Mouse (Mus musculus) liver, embryonic 15.5 days (tissue): Measurements from ENCODE around the gene Phactr1. TPM values are rescaled to one million over a fixed set of nuclear protein-coding genes. Genes with fewer than 3 reads are reported as not detected.

Source experiments
- ATAC-seq: fragments of 200-750 bp; cut with Nextera tagmentation; 2 replicates; pipeline ENCODE4 v1.8.0; 2017; ENCODE audit warnings: moderate number of reproducible peaks, mild to moderate bottlenecking, moderate library complexity; ENCODE audit not compliant: insufficient read depth
- H3K27ac ChIP-seq: fragments of 300-500 bp; sonication (generic); replicated peaks from 2 replicates; pipeline ENCODE4 v1.5.1; 2015; ENCODE audit warnings: mild to moderate bottlenecking, inconsistent platforms
- H3K27me3 ChIP-seq: fragments of 300-500 bp; sonication (generic); 2 replicates; pipeline ENCODE4 v1.6.1; 2015; ENCODE audit warnings: mild to moderate bottlenecking, inconsistent platforms
- H3K36me3 ChIP-seq: fragments of 300-500 bp; sonication (generic); replicated peaks from 2 replicates; pipeline ENCODE4 v1.6.1; 2015; ENCODE audit warnings: moderate library complexity, mild to moderate bottlenecking, inconsistent platforms
- H3K4me1 ChIP-seq: fragments of 300-500 bp; sonication (generic); replicated peaks from 2 replicates; pipeline ENCODE4 v1.6.1; 2015; ENCODE audit warnings: inconsistent platforms
- H3K4me2 ChIP-seq: fragments of 300-500 bp; sonication (generic); 2 replicates; pipeline ENCODE4 v1.6.1; 2015; ENCODE audit warnings: moderate library complexity, mild to moderate bottlenecking, inconsistent platforms
- H3K4me3 ChIP-seq: fragments of 300-500 bp; sonication (generic); replicated peaks from 2 replicates; pipeline ENCODE4 v1.5.1; 2015; ENCODE audit warnings: mild to moderate bottlenecking, inconsistent platforms
- H3K9ac ChIP-seq: fragments of 300-500 bp; sonication (generic); 2 replicates; pipeline ENCODE4 v1.6.1; 2015; ENCODE audit warnings: moderate library complexity, mild to moderate bottlenecking, inconsistent platforms
- H3K9me3 ChIP-seq: fragments of 300-500 bp; sonication (generic); replicated peaks from 2 replicates; pipeline ENCODE4 v1.6.1; 2016; ENCODE audit warnings: inconsistent platforms
- WGBS: fragments of 180-500 bp; shearing (Covaris S2); methylation state at CpG from one replicate; pipeline ENCODE4 v1.1.7; 2015; ENCODE audit warnings: mixed read lengths; ENCODE audit not compliant: insufficient replicate concordance; 5-methylcytosine and 5-hydroxymethylcytosine counted together
- polyA plus RNA-seq: library from polyadenylated mRNA; unstranded; fragments of >200 nt; fragmentation: Nextera tagmentation; extraction: Ambion mirVana; gene quantifications from 2 replicates; pipeline ENCODE4 v1.2.1, GENCODE M21; 2015

Gene Phactr1
- polyA plus RNA-seq, 1 experiment from 2014 or later: 0.82 TPM

DNA sequence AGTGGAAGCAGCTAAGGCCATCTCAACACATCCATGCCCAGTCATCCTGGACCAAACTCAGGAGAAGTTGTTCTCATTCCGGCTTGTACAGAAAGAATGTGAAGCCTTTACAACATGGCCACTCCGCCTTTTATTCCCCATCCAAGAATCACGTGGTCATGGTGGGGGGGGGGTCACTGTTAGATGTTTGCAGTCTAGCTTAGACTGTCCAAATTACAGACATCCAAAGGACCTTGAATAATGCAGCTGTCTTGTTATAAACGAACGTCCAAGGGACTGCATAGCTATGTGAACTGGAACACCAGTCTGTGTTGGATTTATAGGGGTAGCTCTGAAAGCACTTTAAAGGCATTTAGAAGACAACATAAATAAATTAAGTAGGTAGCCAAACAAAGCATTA, 328.0 kb downstream of the Phactr1 start:
- H3K36me3 ChIP-seq: no peaks in the 10 kb centered on the region
- 58% methylated on average over 5 of the region's 5 CpGs for WGBS
- no peak overlapping the region for H3K9ac ChIP-seq
- H3K4me1 ChIP-seq: no peaks in the 10 kb centered on the region
- H3K27me3 ChIP-seq: no peaks in the 10 kb centered on the region
- no peak overlapping the region for H3K27ac ChIP-seq
- H3K9me3 ChIP-seq: no peaks in the 10 kb centered on the region
- H3K4me3 ChIP-seq: no peak overlapping the region
- ATAC-seq: no peak
- H3K4me2 ChIP-seq: no peak overlapping the region

DNA sequence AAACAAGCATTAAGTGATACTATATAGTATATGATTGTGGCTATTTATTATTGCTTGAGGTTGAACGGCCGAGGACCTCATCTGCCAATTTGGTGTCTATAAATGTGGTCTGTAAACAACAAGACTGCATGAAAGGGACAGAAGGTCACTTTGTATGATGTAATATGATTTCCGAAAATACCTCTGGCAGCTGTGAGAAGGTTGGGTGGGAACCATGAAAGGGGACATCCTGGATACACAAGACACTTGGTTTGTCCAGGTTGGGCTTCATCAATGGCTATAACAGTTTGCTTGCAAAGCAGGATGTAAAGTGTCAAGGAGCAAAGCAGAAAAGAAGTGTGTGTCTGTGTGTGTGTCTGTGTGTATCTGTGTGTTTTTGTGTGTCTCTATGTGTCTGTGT, 329.2 kb downstream of the Phactr1 start:
- WGBS: 60% methylated on average over 3 of the region's 3 CpGs

DNA sequence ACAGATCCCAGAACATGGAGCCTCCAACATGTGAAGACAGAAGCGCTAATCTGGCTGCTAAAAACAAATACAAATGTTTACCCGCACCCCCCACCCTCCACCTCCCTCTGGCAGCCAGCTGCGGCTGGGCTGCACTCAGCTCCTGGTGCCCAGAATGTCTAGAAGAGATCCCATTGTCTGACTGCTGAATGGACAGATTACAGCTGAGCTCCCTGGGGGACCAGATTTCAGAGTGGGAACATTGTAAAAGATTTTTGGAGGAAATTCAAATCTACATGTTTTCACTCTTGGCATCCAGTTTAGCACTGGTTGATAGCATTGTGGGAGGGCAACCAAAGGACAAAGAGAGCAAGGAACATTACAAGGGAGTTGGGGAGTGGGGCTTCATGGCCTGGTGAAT, 331.1 kb downstream of the Phactr1 start:
- WGBS: 43% methylated on average over 3 of the region's 3 CpGs
- no peaks in the 10 kb centered on the region for H3K4me1 ChIP-seq
- ATAC-seq: no peak

More for the DNA sequence above, 329.2 kb downstream of the Phactr1 start:
- Histone ChIP-seq H3K4me1 (no peaks in the 10 kb centered on the region), H3K9me3 (no peaks in the 10 kb centered on the region), H3K27me3 (no peaks in the 10 kb centered on the region), H3K36me3 (no peaks in the 10 kb centered on the region), H3K9ac (no peak overlapping the region), H3K4me3 (no peak overlapping the region), H3K27ac (no peak overlapping the region), H3K4me2 (no peak overlapping the region)
- ATAC-seq: no peak

DNA sequence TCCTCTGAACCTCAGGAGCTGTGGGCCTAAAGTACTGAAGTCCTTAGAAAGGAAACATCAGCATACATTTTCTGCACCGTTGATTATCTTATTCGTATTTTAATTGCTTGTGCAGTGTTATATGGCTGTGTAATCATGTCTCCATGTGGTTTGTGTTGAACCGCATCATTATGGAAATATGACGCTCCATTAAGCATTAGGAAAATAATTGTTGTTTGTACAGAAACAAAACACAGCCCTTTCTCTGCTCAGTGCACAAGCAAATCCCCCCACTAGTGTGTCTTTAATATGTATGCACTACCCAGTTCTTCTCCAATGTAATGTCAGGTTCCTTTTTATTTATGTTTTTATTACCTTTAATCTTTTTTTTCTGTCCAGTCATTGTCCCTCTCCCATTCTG, 333.6 kb downstream of the Phactr1 start:
- H3K4me3 ChIP-seq: no peak overlapping the region
- no peaks in the 10 kb centered on the region for H3K4me1 ChIP-seq
- no peak overlapping the region for H3K9ac ChIP-seq
- no peaks in the 10 kb centered on the region for H3K36me3 ChIP-seq
- H3K9me3 ChIP-seq: no peaks in the 10 kb centered on the region
- H3K4me2 ChIP-seq: no peak overlapping the region
- 72% methylated on average over 4 of the region's 4 CpGs for WGBS
- no peaks in the 10 kb centered on the region for H3K27me3 ChIP-seq
- H3K27ac ChIP-seq: no peak overlapping the region
- no peak for ATAC-seq

More for the DNA sequence above, 331.1 kb downstream of the Phactr1 start:
- H3K36me3 ChIP-seq: no peaks in the 10 kb centered on the region
- no peak overlapping the region for H3K4me3 ChIP-seq
- H3K27me3 ChIP-seq: no peaks in the 10 kb centered on the region
- no peak overlapping the region for H3K27ac ChIP-seq
- H3K9me3 ChIP-seq: no peaks in the 10 kb centered on the region
- no peak overlapping the region for H3K4me2 ChIP-seq
- no peak overlapping the region for H3K9ac ChIP-seq

DNA sequence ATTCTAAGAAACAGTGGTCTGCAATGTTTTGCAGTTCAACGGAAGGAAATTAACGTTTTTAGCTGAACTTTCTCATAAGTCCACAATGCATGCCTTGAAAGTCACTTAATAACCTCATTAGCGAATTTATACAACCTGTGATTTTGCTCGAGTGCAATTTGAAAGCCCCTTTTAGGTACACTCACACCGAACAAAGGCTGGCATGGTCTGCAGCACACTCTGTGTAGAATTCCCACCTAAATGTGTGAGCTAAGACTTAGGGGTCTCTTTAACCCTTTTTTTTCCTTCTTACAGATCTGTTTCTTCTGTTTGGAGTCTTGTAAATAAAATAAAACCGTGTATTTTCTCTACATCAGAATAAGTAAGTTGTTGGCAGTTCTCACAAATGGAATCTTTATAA, 335.3 kb downstream of the Phactr1 start:
- no peak overlapping the region for H3K9ac ChIP-seq
- WGBS: 69% methylated on average over 6 of the region's 6 CpGs
- H3K9me3 ChIP-seq: no peaks in the 10 kb centered on the region
- H3K4me2 ChIP-seq: no peak overlapping the region
- H3K4me1 ChIP-seq: no peaks in the 10 kb centered on the region
- no peaks in the 10 kb centered on the region for H3K36me3 ChIP-seq
- H3K27me3 ChIP-seq: no peaks in the 10 kb centered on the region
- H3K4me3 ChIP-seq: no peak overlapping the region
- H3K27ac ChIP-seq: no peak overlapping the region
- no peak for ATAC-seq

DNA sequence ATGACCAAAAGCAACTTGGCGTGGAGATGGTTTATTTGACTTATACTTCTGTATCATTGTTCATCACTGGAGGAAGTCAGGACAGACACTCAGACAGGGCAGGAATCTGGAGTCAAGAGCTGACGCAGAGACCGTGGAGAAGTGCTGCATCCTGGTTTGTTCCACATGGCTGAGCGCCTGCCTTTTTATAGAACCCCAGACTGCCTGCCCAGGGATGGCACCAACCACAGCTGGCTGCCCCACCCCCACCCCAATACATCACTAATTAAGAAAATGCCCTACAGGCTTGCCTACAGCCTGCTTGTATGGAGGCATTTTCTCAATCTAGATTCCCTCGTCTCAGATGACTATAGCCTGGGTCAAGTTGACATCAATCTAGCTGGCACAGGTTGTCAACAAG, 338.4 kb downstream of the Phactr1 start:
- Histone ChIP-seq H3K9ac (no peak overlapping the region), H3K4me3 (no peak overlapping the region), H3K4me2 (no peak overlapping the region), H3K4me1 (no peaks in the 10 kb centered on the region), H3K27me3 (no peaks in the 10 kb centered on the region), H3K27ac (no peak overlapping the region), H3K9me3 (no peaks in the 10 kb centered on the region), H3K36me3 (no peaks in the 10 kb centered on the region)
- no peak for ATAC-seq
- 62% methylated on average over 5 of the region's 5 CpGs for WGBS

DNA sequence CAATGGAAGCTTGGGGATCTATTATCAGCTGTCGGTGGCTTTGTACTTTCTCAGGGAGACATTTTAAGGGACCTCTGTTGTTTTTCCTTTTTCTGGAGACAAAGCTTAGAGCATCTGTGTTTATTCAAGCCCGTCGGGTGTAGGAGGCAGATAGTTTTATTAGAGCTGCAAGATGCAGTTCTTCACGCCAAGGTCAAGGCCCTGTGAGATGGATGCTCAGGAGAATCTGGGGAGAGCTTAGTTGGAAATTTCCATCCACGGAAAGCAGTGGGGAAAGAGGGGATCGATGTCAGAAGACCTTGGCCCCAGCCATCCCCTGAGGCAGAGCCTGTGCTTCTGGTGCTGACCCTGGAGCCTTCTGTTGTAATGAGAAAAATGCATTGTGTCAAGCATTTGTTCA, 340.6 kb downstream of the Phactr1 start:
- Histone ChIP-seq H3K4me2 (no peak overlapping the region), H3K9me3 (no peaks in the 10 kb centered on the region), H3K4me1 (no peaks in the 10 kb centered on the region), H3K9ac (no peak overlapping the region), H3K36me3 (no peaks in the 10 kb centered on the region), H3K27ac (no peak overlapping the region), H3K4me3 (no peak overlapping the region), H3K27me3 (no peaks in the 10 kb centered on the region)
- WGBS: 62% methylated on average over 6 of the region's 6 CpGs
- no peak for ATAC-seq

DNA sequence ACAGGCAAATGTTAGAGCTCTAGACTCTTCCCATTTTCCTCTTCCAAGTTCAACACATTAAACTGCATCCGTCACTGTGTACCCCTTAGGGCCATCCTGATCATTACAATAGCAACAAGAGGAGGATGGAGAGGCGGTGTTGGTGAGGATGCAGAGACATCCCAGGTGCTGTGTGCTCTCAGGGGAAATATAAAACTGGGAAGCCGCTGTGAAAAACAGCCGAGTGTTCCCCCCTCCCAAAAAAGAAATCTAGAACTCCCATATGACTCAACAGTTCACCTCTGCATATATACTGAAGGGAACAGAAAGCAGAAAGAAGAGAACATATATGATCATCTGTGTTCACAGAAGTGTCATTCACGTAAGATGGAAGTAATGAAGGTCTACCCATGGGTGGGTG, 342.6 kb downstream of the Phactr1 start:
- Histone ChIP-seq H3K27me3 (no peaks in the 10 kb centered on the region), H3K9me3 (no peaks in the 10 kb centered on the region), H3K27ac (no peak overlapping the region), H3K36me3 (no peaks in the 10 kb centered on the region), H3K4me3 (no peak overlapping the region), H3K4me2 (no peak overlapping the region), H3K9ac (no peak overlapping the region), H3K4me1 (no peaks in the 10 kb centered on the region)
- ATAC-seq: no peak
- 69% methylated on average over 5 of the region's 5 CpGs for WGBS

DNA sequence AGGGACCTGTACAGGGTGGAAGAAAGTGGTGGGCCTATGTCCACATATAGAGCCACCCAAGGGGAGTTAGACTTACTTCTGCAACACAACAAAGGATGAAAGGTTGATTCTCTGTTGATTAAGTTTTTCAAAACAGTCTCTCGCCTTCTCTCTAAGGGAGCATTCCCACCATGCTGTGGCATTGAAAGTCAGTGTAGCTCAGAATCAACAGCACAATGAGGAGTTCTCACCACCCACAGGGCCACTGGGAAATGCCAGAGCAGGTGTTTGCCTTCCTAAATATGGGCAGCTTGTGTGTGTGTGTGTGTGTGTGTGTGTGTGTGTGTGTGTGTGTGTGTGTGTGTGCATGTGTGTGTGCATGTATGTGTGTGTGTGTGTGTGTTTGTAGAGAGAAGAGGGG, 347.1 kb downstream of the Phactr1 start:
- H3K27me3 ChIP-seq: no peaks in the 10 kb centered on the region
- no peak overlapping the region for H3K4me3 ChIP-seq
- H3K27ac ChIP-seq: no peak overlapping the region
- H3K4me1 ChIP-seq: no peaks in the 10 kb centered on the region
- no peak overlapping the region for H3K9ac ChIP-seq
- 76% methylated on average over 1 of the region's 1 CpGs for WGBS
- no peak overlapping the region for H3K4me2 ChIP-seq
- H3K9me3 ChIP-seq: no peaks in the 10 kb centered on the region
- H3K36me3 ChIP-seq: no peaks in the 10 kb centered on the region
- no peak for ATAC-seq

DNA sequence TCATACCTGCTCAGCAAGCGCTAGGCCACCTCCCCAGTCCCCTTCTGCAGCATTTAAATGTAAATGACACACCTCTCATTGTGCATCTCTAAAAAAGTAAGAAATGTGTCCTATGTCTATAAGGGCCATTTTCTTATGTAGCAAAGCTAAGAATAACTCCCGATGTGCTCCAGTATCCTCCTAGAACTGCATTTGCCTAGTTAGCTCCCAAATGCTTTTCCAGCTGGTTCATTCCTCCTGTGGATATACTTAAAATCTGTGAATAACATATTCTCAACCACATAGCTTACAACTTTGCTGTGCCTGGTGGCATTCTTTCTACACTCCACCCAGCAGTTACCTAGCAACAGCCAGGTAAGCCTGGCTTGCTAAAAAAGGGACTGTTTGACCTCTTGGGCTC, 349.8 kb downstream of the Phactr1 start:
- H3K4me1 ChIP-seq: no peaks in the 10 kb centered on the region
- no peak overlapping the region for H3K4me2 ChIP-seq
- WGBS: 64% methylated on average over 2 of the region's 2 CpGs
- H3K9me3 ChIP-seq: no peaks in the 10 kb centered on the region
- ATAC-seq: no peak
- H3K27ac ChIP-seq: no peak overlapping the region
- no peaks in the 10 kb centered on the region for H3K27me3 ChIP-seq
- H3K9ac ChIP-seq: no peak overlapping the region
- H3K4me3 ChIP-seq: no peak overlapping the region
- no peaks in the 10 kb centered on the region for H3K36me3 ChIP-seq

DNA sequence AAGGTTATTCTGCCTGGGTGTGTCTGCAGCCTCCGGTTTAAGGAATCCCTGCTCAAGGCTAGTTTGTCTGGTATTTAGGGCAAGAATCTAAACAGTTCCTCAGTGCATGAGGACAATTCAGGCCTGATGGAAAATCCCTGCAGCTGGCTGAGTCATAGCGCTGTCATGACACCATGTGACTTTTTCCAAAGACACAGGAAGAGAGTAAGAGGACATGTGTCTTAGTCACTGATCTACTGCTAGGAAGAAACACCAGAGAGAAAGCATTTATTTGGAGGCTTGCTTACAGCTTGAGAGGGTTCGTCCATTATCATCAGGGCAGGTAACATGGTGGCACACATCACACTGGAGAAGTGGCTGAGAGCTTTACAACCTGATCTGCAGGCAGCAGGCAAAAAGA, 352.0 kb downstream of the Phactr1 start:
- Histone ChIP-seq H3K27ac (no peak overlapping the region), H3K9me3 (no peaks in the 10 kb centered on the region), H3K36me3 (no peaks in the 10 kb centered on the region), H3K4me3 (no peak overlapping the region), H3K9ac (no peak overlapping the region), H3K27me3 (no peaks in the 10 kb centered on the region), H3K4me2 (no peak overlapping the region), H3K4me1 (no peaks in the 10 kb centered on the region)
- WGBS: 63% methylated on average over 3 of the region's 3 CpGs
- no peak for ATAC-seq

DNA sequence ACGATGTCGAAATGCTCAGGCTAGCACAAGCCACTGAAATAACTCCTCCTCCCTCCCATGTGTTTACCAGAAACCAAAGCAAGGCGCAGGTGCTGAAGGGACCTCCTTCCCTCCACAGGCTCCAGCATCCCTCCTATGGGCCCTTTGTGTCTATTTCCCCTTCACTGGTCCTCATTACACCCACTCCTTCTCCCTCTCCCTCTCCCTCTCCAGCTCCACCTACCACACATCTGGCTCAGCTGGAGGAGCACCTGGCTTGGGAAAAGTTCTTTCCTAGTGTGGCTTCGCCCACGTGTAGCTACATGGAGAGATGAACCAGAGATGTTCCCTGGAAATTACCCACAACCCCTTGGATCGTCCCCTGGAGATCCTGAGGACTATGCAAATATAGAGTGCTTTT, 356.1 kb downstream of the Phactr1 start:
- Histone ChIP-seq H3K4me3 (no peak overlapping the region), H3K36me3 (no peaks in the 10 kb centered on the region), H3K4me2 (no peak overlapping the region), H3K9ac (no peak overlapping the region), H3K27me3 (no peaks in the 10 kb centered on the region), H3K4me1 (no peaks in the 10 kb centered on the region), H3K9me3 (no peaks in the 10 kb centered on the region), H3K27ac (no peak overlapping the region)
- no peak for ATAC-seq
- WGBS: 52% methylated on average over 6 of the region's 6 CpGs
